Mouse (Mus musculus): Measurements from ENCODE around the gene Mkrn3. TPM values are rescaled to one million over a fixed set of nuclear protein-coding genes. Genes with fewer than 3 reads are reported as not detected.
A peak's percentile ranks its signal among the peaks of the same experiment; 100 is the strongest.

Mkrn3 gene
- polyA plus RNA-seq, 1 experiment from 2014 or later: 25.2 TPM

- Histone ChIP-seq H3K4me2 (replicated peaks) (peak within 1 kb of the TSS; percentile 63), H3K27me3 (no peaks in the 10 kb centered on the region), H3K27ac (replicated peaks) (peak within 1 kb of the TSS; percentile 71), H3K36me3 (0 out of 2 replicates have a peak, but pooled peaks cover 12% of the 10 kb centered on the region), H3K4me1 (peaks cover 13% of the 10 kb centered on the region; the same call in 1 of the 2 replicates), H3K9me3 (peaks cover 22% of the 10 kb centered on the region), H3K9ac (replicated peaks) (peak within 1 kb of the TSS; percentile 70), H3K4me3 (peak within 1 kb of the TSS; percentile 57)
- peak; percentile 94 for ATAC-seq (ENCODE audit: low FRiP score, low read depth)
- 26% methylated on average over 31 of the region's 31 CpGs for WGBS
These were observed 43.2 kb downstream of the Mkrn3 start, which contains the start of gene Magel2 for GRCm38 (mm10) chr7:62376510-62377304. TSS of gene Magel2 (plus strand) at chr7:62377010.

DNA sequence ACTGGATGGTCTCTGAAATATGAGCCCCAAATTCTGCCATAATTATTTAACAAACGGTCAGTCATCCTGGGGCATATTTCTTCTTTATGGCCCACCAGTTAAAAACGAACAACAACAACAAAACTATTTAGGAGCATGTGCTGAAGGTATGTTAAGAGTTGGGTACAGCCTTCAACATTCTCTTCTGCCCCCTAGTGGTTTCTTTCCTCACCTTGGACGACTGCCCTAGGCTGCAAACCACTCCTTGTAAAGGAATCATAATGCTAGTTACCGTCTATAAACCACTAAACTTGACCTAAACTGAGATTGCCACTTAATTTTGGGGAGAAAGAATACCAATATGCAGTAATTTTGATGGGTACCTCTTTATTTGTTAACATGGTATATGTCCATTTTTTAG, 44.3 kb downstream of the Mkrn3 start:
- H3K4me2 ChIP-seq (replicated peaks): no peak overlapping the region; the same call in 1 of the 2 replicates
- WGBS: 39% methylated on average over 4 of the region's 4 CpGs
- no peak overlapping the region for H3K9ac ChIP-seq (replicated peaks)
- ATAC-seq (ENCODE audit: low FRiP score, low read depth): no peak
- no peak overlapping the region for H3K4me3 ChIP-seq
- no peaks in the 10 kb centered on the region for H3K27me3 ChIP-seq
- peaks cover 22% of the 10 kb centered on the region for H3K9me3 ChIP-seq
- no peak overlapping the region for H3K27ac ChIP-seq (replicated peaks)
- H3K4me1 ChIP-seq: peaks cover 13% of the 10 kb centered on the region; the same call in 1 of the 2 replicates
- H3K36me3 ChIP-seq: 0 out of 2 replicates have a peak, but pooled peaks cover 12% of the 10 kb centered on the region

Other genes with a start within 250 kb of the Mkrn3 start
- 232 and 251 TPM in 2 replicates for gene Ndn, start 73.6 kb downstream of the Mkrn3 start, polyA plus RNA-seq (2016; fragmentation: Nextera tagmentation; extraction: Ambion mirVana)
- 14.6 and 20.2 TPM in 2 replicates for gene Magel2, start 43.1 kb downstream of the Mkrn3 start, polyA plus RNA-seq (2016; fragmentation: Nextera tagmentation; extraction: Ambion mirVana)
- gene Peg12, start 44.4 kb upstream of the Mkrn3 start, polyA plus RNA-seq (2016; fragmentation: Nextera tagmentation; extraction: Ambion mirVana): 67.3 and 74.3 TPM in 2 replicates

Measured in midbrain, embryonic 12.5 days (tissue).